Mouse (Mus musculus) stomach, embryonic 14.5 days (tissue): ENCODE measurements around the gene Ms4a12. TPM values are rescaled to one million over a fixed set of nuclear protein-coding genes. Genes with fewer than 3 reads are reported as not detected.

Experiments
- ATAC-seq: fragments of 200-750 bp; cut with Nextera tagmentation; 2 replicates; pipeline ENCODE4 v1.8.0; 2017; ENCODE audit warnings: low read depth, moderate TSS enrichment; ENCODE audit not compliant: insufficient number of reproducible peaks, insufficient read depth, low FRiP score
- H3K27ac ChIP-seq: fragments of 300-500 bp; sonication (generic); 2 replicates; pipeline ENCODE4 v1.5.1; 2014; ENCODE audit warnings: mild to moderate bottlenecking, low read length, moderate library complexity, mixed read lengths
- H3K27me3 ChIP-seq: fragments of 300-500 bp; sonication (generic); 2 replicates; pipeline ENCODE4 v1.6.1; 2014; ENCODE audit warnings: low read length, control low read depth, mixed read lengths; ENCODE audit not compliant: control insufficient read depth, insufficient read depth
- H3K36me3 ChIP-seq: fragments of 300-500 bp; sonication (generic); 2 replicates; pipeline ENCODE4 v1.6.1; 2014; ENCODE audit warnings: mild to moderate bottlenecking, control low read depth, low read length, moderate library complexity, mixed read lengths; ENCODE audit not compliant: control insufficient read depth, insufficient read depth
- H3K4me1 ChIP-seq: fragments of 300-500 bp; sonication (generic); 2 replicates; pipeline ENCODE4 v1.6.1; 2014; ENCODE audit warnings: low read length, control low read depth, mixed read lengths; ENCODE audit not compliant: control insufficient read depth, insufficient read depth
- H3K4me2 ChIP-seq: fragments of 300-500 bp; sonication (generic); replicated peaks from 2 replicates; pipeline ENCODE4 v1.6.1; 2014; ENCODE audit warnings: low read depth, low read length, control low read depth
- H3K4me3 ChIP-seq: fragments of 300-500 bp; sonication (generic); 2 replicates; pipeline ENCODE4 v1.5.1; 2014; ENCODE audit warnings: low read depth, low read length, control low read depth
- H3K9ac ChIP-seq: fragments of 300-500 bp; sonication (generic); replicated peaks from 2 replicates; pipeline ENCODE4 v1.6.1; 2014; ENCODE audit warnings: low read depth, mild to moderate bottlenecking, control low read depth, low read length, moderate library complexity, mixed read lengths
- H3K9me3 ChIP-seq: fragments of 300-500 bp; sonication (generic); 2 replicates; pipeline ENCODE4 v1.6.1; 2016; ENCODE audit warnings: low read depth, low read length, control low read depth; ENCODE audit not compliant: control insufficient read depth
- WGBS: fragments of 180-500 bp; shearing (Covaris S2); extraction: QIAGEN DNeasy Blood & Tissue Kit; methylation state at CpG from one replicate; pipeline ENCODE4 v1.1.7; 2014; 5-methylcytosine and 5-hydroxymethylcytosine counted together
- polyA plus RNA-seq: library from polyadenylated mRNA; unstranded; fragments of >200 nt; fragmentation: Nextera tagmentation; extraction: Ambion mirVana; gene quantifications from 2 replicates; pipeline ENCODE4 v1.2.1, GENCODE M21; 2014

Ms4a12 gene
- polyA plus RNA-seq, 1 experiment from 2014 or later: not detected

DNA sequence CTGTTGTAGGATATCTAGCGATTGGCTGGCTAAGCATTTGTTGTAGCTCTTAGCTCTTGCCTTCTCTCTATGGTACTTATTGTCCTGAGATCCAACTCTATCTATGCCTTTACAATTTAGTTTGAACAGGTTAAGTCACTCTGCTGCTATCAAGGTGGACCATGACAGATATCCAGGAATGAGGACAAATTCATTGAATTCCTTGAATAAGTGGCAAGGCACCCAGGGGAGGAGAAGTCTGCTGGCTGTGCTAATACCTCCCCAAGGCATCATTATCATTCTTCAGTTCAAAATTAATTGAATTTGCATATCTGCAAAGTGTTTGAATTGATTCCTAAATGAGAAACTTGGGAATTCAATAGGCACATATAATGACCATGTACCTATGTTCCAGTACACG lies 54.8 kb downstream of the Ms4a12 start:
- Histone ChIP-seq H3K36me3 (no peaks in the 10 kb centered on the region), H3K27me3 (no peaks in the 10 kb centered on the region), H3K27ac (no peak overlapping the region), H3K4me2 (no peak overlapping the region), H3K9me3 (no peaks in the 10 kb centered on the region), H3K9ac (no peak overlapping the region), H3K4me1 (no peaks in the 10 kb centered on the region), H3K4me3 (no peak overlapping the region)
- WGBS: 71% methylated on average over 2 of the region's 2 CpGs
- no peak for ATAC-seq

DNA sequence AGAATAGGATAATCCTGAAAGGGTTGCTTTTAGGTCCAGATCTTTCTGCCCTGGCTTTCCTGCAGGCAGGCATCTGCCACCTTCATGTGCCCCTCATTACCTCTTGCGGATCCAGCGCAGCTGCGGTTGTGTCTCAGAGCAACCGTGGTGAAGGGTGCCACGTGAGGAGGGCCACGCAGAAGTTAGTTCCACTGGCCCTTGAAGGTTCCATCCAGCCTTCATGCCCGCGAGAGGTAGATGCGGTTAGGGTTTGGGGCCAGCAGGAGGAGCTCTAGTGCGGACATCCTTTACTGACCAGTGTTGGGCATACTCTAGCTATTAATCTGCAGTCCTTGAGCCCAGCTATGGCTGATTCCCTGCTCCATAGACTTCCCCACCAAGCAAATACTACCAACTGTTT lies 67.1 kb downstream of the Ms4a12 start, which contains the start of gene 1700025F22Rik:
Gene 1700025F22Rik (minus strand): TSS at position 149 of the 400 bp plus-strand sequence.
- no peak for ATAC-seq
- Histone ChIP-seq H3K27me3 (no peaks in the 10 kb centered on the region), H3K4me3 (no peak within 1 kb of the TSS), H3K4me2 (no peak within 1 kb of the TSS), H3K9me3 (no peaks in the 10 kb centered on the region), H3K9ac (no peak within 1 kb of the TSS), H3K36me3 (no peaks in the 10 kb centered on the region), H3K27ac (no peak within 1 kb of the TSS), H3K4me1 (no peaks in the 10 kb centered on the region)
- WGBS: 28% methylated on average over 10 of the region's 10 CpGs

Other genes with a start within 250 kb of the Ms4a12 start
- gene Ms4a15, start 239.2 kb downstream of the Ms4a12 start, polyA plus RNA-seq: not detected in 2 replicates
- gene Ms4a18, start 214.4 kb downstream of the Ms4a12 start, polyA plus RNA-seq: 0.35 TPM in 1 of 2 replicates, not detected in the other
- 9.1 and 9.8 TPM in 2 replicates for gene Ms4a8a, start 151.3 kb downstream of the Ms4a12 start, polyA plus RNA-seq
- not detected in 2 replicates for gene 1700017D01Rik, start 101.6 kb downstream of the Ms4a12 start, polyA plus RNA-seq
- gene 1700025F22Rik, start 67.1 kb downstream of the Ms4a12 start, polyA plus RNA-seq: not detected in 2 replicates
- not detected in 2 replicates for gene Ms4a13, start 35.7 kb downstream of the Ms4a12 start, polyA plus RNA-seq
- 0.12 TPM in 1 of 2 replicates, not detected in the other for gene Ms4a1, start 33.8 kb upstream of the Ms4a12 start, polyA plus RNA-seq
- gene Ms4a5, start 51.4 kb upstream of the Ms4a12 start, polyA plus RNA-seq: not detected in 2 replicates
- 0.08 TPM in 1 of 2 replicates, not detected in the other for gene Ms4a14, start 82.0 kb upstream of the Ms4a12 start, polyA plus RNA-seq
- gene Ms4a7, start 103.7 kb upstream of the Ms4a12 start, polyA plus RNA-seq: 6.0 and 6.7 TPM in 2 replicates
- gene Ms4a4a, start 143.1 kb upstream of the Ms4a12 start, polyA plus RNA-seq: 7.2 and 7.9 TPM in 2 replicates
- gene Ms4a4c, start 172.3 kb upstream of the Ms4a12 start, polyA plus RNA-seq: 0.61 and 1.0 TPM in 2 replicates
- 0.35 and 0.77 TPM in 2 replicates for gene Ms4a4b, start 211.1 kb upstream of the Ms4a12 start, polyA plus RNA-seq
- 8.2 and 9.2 TPM in 2 replicates for gene Ms4a6c, start 236.9 kb upstream of the Ms4a12 start, polyA plus RNA-seq